Mouse (Mus musculus) E14TG2a.4 (cell line): Measurements from ENCODE around the gene Tekt1.

Experiments used
- CTCF ChIP-seq: conservative IDR thresholded peaks from 2 replicates; pipeline ENCODE4 v1.5.1; 2014; ENCODE audit warnings: low read length
- NANOG ChIP-seq: IDR thresholded peaks from 2 replicates; pipeline ENCODE4 v1.6.1; 2014; ENCODE audit warnings: borderline replicate concordance, low read length, mixed read lengths

DNA sequence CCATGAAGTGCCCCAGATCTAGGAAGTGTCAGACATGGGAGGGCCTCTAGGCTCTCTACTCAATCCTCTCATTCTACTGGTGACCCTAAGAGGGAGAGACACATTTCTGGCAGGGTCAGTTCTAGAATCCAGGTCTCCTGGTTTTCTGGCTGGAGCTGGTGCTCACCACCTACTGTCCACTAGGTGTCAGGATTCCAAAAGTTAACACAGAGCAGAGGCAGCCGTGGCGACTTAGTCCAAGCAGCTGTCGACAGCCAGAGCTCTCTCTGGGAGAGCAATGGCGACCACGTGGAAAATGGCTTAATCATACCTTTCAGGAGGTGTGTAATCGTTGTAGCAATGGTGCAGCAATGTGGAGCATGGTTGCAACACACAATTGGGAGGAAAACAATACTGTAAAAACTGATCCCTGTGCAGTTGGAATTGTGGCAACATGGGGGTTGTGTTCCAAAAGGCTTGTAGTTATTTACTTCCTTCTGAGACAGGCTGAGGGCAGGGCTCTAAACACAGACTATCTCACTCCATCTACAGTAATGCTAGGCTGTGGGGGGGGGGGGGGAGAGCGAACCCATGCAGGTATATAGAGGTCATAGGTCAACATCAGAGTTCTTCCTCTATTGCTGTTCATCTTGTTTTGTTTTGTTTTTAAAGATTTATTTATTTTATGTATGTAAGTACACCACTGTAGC, 19.5 kb downstream of the Tekt1 start:
- peak; percentile 77 for TF ChIP-seq CTCF
- TF ChIP-seq NANOG = no peak
